Mouse (Mus musculus): ENCODE results near the gene Zfp105.

Gene Zfp105

DNA sequence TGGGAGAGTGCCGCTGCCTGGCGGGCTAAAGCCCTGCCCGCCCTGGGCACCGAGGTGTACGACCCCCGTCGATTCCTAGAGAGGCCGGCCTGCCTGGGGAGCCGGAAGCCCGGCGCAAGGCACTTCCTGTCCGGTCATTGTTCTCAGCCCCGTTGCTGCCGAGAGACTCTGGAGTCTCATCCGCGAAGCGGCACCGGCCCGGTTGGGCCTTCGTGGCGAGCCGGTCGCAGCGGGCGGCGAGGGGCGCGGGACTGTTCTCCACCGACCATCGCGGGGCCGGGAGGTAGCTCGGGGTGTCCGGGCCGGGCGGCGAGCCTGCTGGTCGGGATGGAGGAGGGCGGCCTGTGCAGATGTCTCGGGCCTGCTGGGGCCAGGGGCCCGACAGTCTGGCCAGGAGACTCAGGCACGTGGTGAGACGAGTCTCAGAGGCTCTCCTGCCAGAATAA, at the start of gene Zfp105:
Zfp105 (plus strand) TSS at position 137 of the 446 bp plus-strand sequence.
- no peak for TF ChIP-seq GATA4 (IDR thresholded peaks at IDR 0.05; ENCODE audit: insufficient replicate concordance, low read length)

- TF ChIP-seq GATA4 (IDR thresholded peaks at IDR 0.05; ENCODE audit: insufficient replicate concordance, low read length), result no peak
These were observed 48.2 kb upstream of the Zfp105 start for GRCm38 (mm10) chr9:122874653-122875052.

GRCm38 (mm10) chr9:122875145-122875544, 47.7 kb upstream of the Zfp105 start:
- TF ChIP-seq GATA4 (IDR thresholded peaks at IDR 0.05; ENCODE audit: insufficient replicate concordance, low read length), result no peak

DNA sequence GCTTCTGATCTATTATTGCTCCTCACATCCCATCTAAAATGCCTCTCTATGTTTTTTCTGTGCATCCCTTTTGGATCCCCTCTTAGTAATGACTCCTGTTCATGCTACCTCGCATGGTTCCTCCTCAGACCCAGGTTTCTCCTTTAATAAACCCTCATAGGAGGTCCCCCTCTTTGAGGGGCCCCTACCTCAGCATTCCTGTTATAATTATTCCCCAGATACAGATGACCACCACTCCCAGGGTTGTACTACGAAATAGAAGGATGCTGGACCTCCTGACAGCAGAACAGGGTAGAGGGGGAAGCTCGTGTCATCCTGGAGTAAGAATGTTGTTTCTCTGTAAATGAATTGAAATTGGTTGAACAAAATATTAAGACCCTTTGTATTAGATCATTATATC, 37.5 kb upstream of the Zfp105 start, which contains the start of gene Zkscan7:
Zkscan7 (plus strand) TSS at position 301 of the 400 bp plus-strand sequence.
- TF ChIP-seq GATA4 (IDR thresholded peaks at IDR 0.05; ENCODE audit: insufficient replicate concordance, low read length), result no peak

- TF ChIP-seq GATA4 (IDR thresholded peaks at IDR 0.05; ENCODE audit: insufficient replicate concordance, low read length), result no peak
These were observed 36.3 kb upstream of the Zfp105 start for GRCm38 (mm10) chr9:122886372-122887179.

GRCm38 (mm10) chr9:122901047-122901446, 21.8 kb upstream of the Zfp105 start:
- no peak for TF ChIP-seq GATA4 (IDR thresholded peaks at IDR 0.05; ENCODE audit: insufficient replicate concordance, low read length)

GRCm38 (mm10) chr9:122902717-122903535, 19.9 kb upstream of the Zfp105 start:
- no peak for TF ChIP-seq GATA4 (IDR thresholded peaks at IDR 0.05; ENCODE audit: insufficient replicate concordance, low read length)

DNA sequence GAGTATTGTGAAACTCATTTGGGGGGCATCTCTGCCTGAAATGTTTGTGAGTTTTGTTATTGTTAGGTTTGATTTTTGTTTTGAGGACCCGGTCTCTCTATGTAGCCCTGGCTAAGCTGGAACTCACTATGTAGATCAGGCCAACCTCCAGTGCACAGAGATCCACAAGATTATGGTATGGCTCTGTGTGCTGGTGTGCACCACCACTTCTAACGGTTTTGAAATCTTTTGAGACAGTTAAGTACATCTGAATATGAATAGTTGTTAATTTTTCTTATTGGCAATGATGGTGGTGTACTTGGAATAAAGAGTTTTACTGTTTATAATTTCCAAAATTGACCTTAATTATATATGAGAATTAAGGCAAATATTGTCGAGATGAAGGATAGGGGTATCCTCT, 436 bp upstream of the Zfp105 start:
- TF ChIP-seq GATA4 (IDR thresholded peaks at IDR 0.05; ENCODE audit: insufficient replicate concordance, low read length), result no peak

GRCm38 (mm10) chr9:122928915-122929314, 6.0 kb downstream of the Zfp105 start:
- no peak for TF ChIP-seq GATA4 (IDR thresholded peaks at IDR 0.05; ENCODE audit: insufficient replicate concordance, low read length)

GRCm38 (mm10) chr9:122950643-122951475, 28.0 kb downstream of the Zfp105 start, which contains the start of the genes 1110059G10Rik and Kif15:
TSS of gene 1110059G10Rik (minus strand) at chr9:122951000.
TSS of gene Kif15 (plus strand) at chr9:122951046.
- TF ChIP-seq GATA4 (IDR thresholded peaks at IDR 0.05; ENCODE audit: insufficient replicate concordance, low read length), result peak; percentile 71; the same call in 1 of the 2 replicates
